Mouse (Mus musculus) MEL-GATA-1-ER (cell line): ENCODE data around the gene Rad9a.
"Not testable (repeated sequence)": the region's sequence is repeated elsewhere in the genome, so short reads cannot be mapped to it uniquely, and the experiment has no call there.

Source experiments
- DNase-seq: peaks from one replicate; pipeline ENCODE4 v3.0.0-alpha.2; 2012; ENCODE audit warnings: low read depth; ENCODE audit errors: extremely low read depth

Rad9a gene

GRCm38 (mm10) chr19:4201291-4201909 is at the start of gene Rad9a:
Gene Rad9a (minus strand): TSS chr19:4201662.
- peak; percentile 96 for DNase-seq

GRCm38 (mm10) chr19:4248683-4249082 is 47.2 kb upstream of the Rad9a start:
- DNase-seq: not testable (repeated sequence)

GRCm38 (mm10) chr19:4247010-4247409 is 45.5 kb upstream of the Rad9a start:
- peak; percentile 23 for DNase-seq

GRCm38 (mm10) chr19:4244775-4245174 is 43.3 kb upstream of the Rad9a start:
- DNase-seq: no peak

GRCm38 (mm10) chr19:4242416-4242815 is 41.0 kb upstream of the Rad9a start:
- no peak for DNase-seq

GRCm38 (mm10) chr19:4240247-4240668 is 38.8 kb upstream of the Rad9a start:
- no peak for DNase-seq

- no peak for DNase-seq
Observed at GRCm38 (mm10) chr19:4234548-4234947, 33.1 kb upstream of the Rad9a start.

- DNase-seq: no peak
Observed at GRCm38 (mm10) chr19:4232651-4233050, 31.2 kb upstream of the Rad9a start.

- DNase-seq: peak; percentile 60
Observed at GRCm38 (mm10) chr19:4232186-4232572, 30.7 kb upstream of the Rad9a start.

GRCm38 (mm10) chr19:4231253-4232185 is 30.1 kb upstream of the Rad9a start, which contains the start of gene Pold4:
Gene Pold4 (plus strand): TSS chr19:4231899.
- DNase-seq: peak; percentile 97

GRCm38 (mm10) chr19:4230415-4230814 is 29.0 kb upstream of the Rad9a start:
- no peak for DNase-seq

GRCm38 (mm10) chr19:4229451-4230076 is 28.1 kb upstream of the Rad9a start:
- DNase-seq: no peak

- DNase-seq: no peak
Observed at GRCm38 (mm10) chr19:4228891-4229290, 27.4 kb upstream of the Rad9a start.

GRCm38 (mm10) chr19:4227894-4228678 is 26.6 kb upstream of the Rad9a start:
- peak; percentile 70 for DNase-seq

- DNase-seq: no peak
Observed at GRCm38 (mm10) chr19:4227446-4227845, 26.0 kb upstream of the Rad9a start.

GRCm38 (mm10) chr19:4226779-4227178 is 25.3 kb upstream of the Rad9a start:
- no peak for DNase-seq

- no peak for DNase-seq
Observed at GRCm38 (mm10) chr19:4222165-4222564, 20.7 kb upstream of the Rad9a start.

- DNase-seq: no peak
Observed at GRCm38 (mm10) chr19:4220957-4221743, 19.7 kb upstream of the Rad9a start.

- DNase-seq: no peak
Observed at GRCm38 (mm10) chr19:4220416-4220815, 19.0 kb upstream of the Rad9a start.

GRCm38 (mm10) chr19:4219943-4220342 is 18.5 kb upstream of the Rad9a start:
- DNase-seq: no peak
